ENCODE assay signal across 19 mouse cellular contexts in genomic region chr5:58117896-58118295, GRCm38 (mm10).
"Had no signal": no experiment of that assay in that cellular context is flagged by ENCODE, and none has a peak within 500 bp of the region (broad histone marks: within the 10 kb centered on the region; RNA-seq: fewer than 3 reads in every experiment).

No protein-coding gene starts in this region.

- H3K27ac ChIP-seq: midbrain, embryonic 10.5 days; midbrain, embryonic 12.5 days; neural tube, embryonic 13.5 days; neural tube, embryonic 15.5 days had no signal

- H3K9me3 ChIP-seq: midbrain, embryonic 10.5 days; midbrain, embryonic 12.5 days; neural tube, embryonic 13.5 days; neural tube, embryonic 15.5 days had no signal

- ATAC-seq: midbrain, embryonic 16.5 days had no signal

- H3K9ac ChIP-seq: lung, embryonic 14.5 days; midbrain, embryonic 12.5 days; neural tube, embryonic 13.5 days; neural tube, embryonic 15.5 days had no signal

- H3K4me3 ChIP-seq: midbrain, embryonic 10.5 days; midbrain, embryonic 12.5 days; myocyte; neural tube, embryonic 13.5 days; neural tube, embryonic 15.5 days had no signal

- H3K36me3 ChIP-seq: midbrain, embryonic 10.5 days; midbrain, embryonic 12.5 days; neural tube, embryonic 13.5 days; neural tube, embryonic 15.5 days had no signal

- H3K27me3 ChIP-seq: midbrain, embryonic 12.5 days; neural tube, embryonic 13.5 days; neural tube, embryonic 15.5 days had no signal

- DNase-seq: lung, adult 18-20 months; lung, embryonic 14.5 days; lung, postnatal 10 days; lung, postnatal 4 days; midbrain, embryonic 14.5 days; retina, postnatal 1 day; right cerebral cortex, adult 18-20 months; right cerebral cortex, postnatal 25 days; right cerebral cortex, postnatal 4 days; spleen, adult 18-20 months; thymus, adult 2 months; thymus, postnatal 25 days; thymus, postnatal 4 days had no signal

- H3K4me2 ChIP-seq: lung, embryonic 14.5 days; midbrain, embryonic 12.5 days; neural tube, embryonic 13.5 days; neural tube, embryonic 15.5 days had no signal

- H3K4me1 ChIP-seq: midbrain, embryonic 12.5 days; neural tube, embryonic 13.5 days; neural tube, embryonic 15.5 days had no signal
